Mouse (Mus musculus): ENCODE measurements at regions not wholly inside any gene's neighbourhood (a gene's known extent, or its start where the extent isn't known, plus 50 kb on each side); places are given as distances from the start of the nearest gene placed in this dataset.

GRCm38 (mm10) chr10:26638056-26638455, 115.2 kb upstream of the Arhgap18 start:
- WGBS, result 61% methylated on average over 4 of the region's 4 CpGs
- ATAC-seq (ENCODE audit: insufficient read depth), result no peak
- Histone ChIP-seq H3K27me3 (ENCODE audit: insufficient read depth, low read length) (no peaks in the 10 kb centered on the region), H3K27ac (ENCODE audit: low read depth) (no peak overlapping the region), H3K4me3 (ENCODE audit: low read depth, low read length) (no peak overlapping the region), H3K4me2 (no peak overlapping the region), H3K36me3 (ENCODE audit: insufficient read depth) (no peaks in the 10 kb centered on the region), H3K4me1 (ENCODE audit: insufficient read depth) (no peaks in the 10 kb centered on the region), H3K9ac (no peak overlapping the region), H3K9me3 (ENCODE audit: low read depth, low read length) (no peaks in the 10 kb centered on the region)
- DNase-seq, result no peak
- TF ChIP-seq CTCF (IDR thresholded peaks at IDR 0.05; ENCODE audit: low read depth), result no peak

- Histone ChIP-seq H3K36me3 (ENCODE audit: insufficient read depth) (no peaks in the 10 kb centered on the region), H3K27me3 (ENCODE audit: insufficient read depth, low read length) (no peaks in the 10 kb centered on the region), H3K4me3 (ENCODE audit: low read depth, low read length) (no peak overlapping the region), H3K27ac (ENCODE audit: low read depth) (no peak overlapping the region), H3K4me2 (no peak overlapping the region), H3K9me3 (ENCODE audit: low read depth, low read length) (no peaks in the 10 kb centered on the region), H3K9ac (no peak overlapping the region), H3K4me1 (ENCODE audit: insufficient read depth) (no peaks in the 10 kb centered on the region)
- 85% methylated on average over 3 of the region's 3 CpGs for WGBS
- ATAC-seq (ENCODE audit: insufficient read depth) (no peak), DNase-seq (no peak)
- no peak for TF ChIP-seq CTCF (IDR thresholded peaks at IDR 0.05; ENCODE audit: low read depth)
Observed at GRCm38 (mm10) chr10:26639118-26639517, 114.1 kb upstream of the Arhgap18 start.

- ATAC-seq (ENCODE audit: insufficient read depth) (no peak), DNase-seq (no peak)
- no peak overlapping the region for H3K4me3 ChIP-seq (ENCODE audit: low read depth, low read length)
- H3K9ac ChIP-seq, result no peak overlapping the region
- no peak overlapping the region for H3K27ac ChIP-seq (ENCODE audit: low read depth)
- 79% methylated on average over 1 of the region's 1 CpGs for WGBS
- H3K27me3 ChIP-seq (ENCODE audit: insufficient read depth, low read length), result no peaks in the 10 kb centered on the region
- no peaks in the 10 kb centered on the region for H3K9me3 ChIP-seq (ENCODE audit: low read depth, low read length)
- H3K36me3 ChIP-seq (ENCODE audit: insufficient read depth), result no peaks in the 10 kb centered on the region
- no peak overlapping the region for H3K4me2 ChIP-seq
- H3K4me1 ChIP-seq (ENCODE audit: insufficient read depth), result no peaks in the 10 kb centered on the region
- no peak for TF ChIP-seq CTCF (IDR thresholded peaks at IDR 0.05; ENCODE audit: low read depth)
Observed at GRCm38 (mm10) chr10:26653103-26653502, 100.1 kb upstream of the Arhgap18 start.

- H3K4me2 ChIP-seq, result no peak overlapping the region
- no peak for TF ChIP-seq CTCF (IDR thresholded peaks at IDR 0.05; ENCODE audit: low read depth)
- H3K4me1 ChIP-seq (ENCODE audit: insufficient read depth), result no peaks in the 10 kb centered on the region
- H3K27me3 ChIP-seq (ENCODE audit: insufficient read depth, low read length), result no peaks in the 10 kb centered on the region
- no peak overlapping the region for H3K4me3 ChIP-seq (ENCODE audit: low read depth, low read length)
- H3K27ac ChIP-seq (ENCODE audit: low read depth), result no peak overlapping the region
- DNase-seq (no peak), ATAC-seq (ENCODE audit: insufficient read depth) (no peak)
- H3K9me3 ChIP-seq (ENCODE audit: low read depth, low read length), result no peaks in the 10 kb centered on the region
- no peak overlapping the region for H3K9ac ChIP-seq
- no peaks in the 10 kb centered on the region for H3K36me3 ChIP-seq (ENCODE audit: insufficient read depth)
Observed at GRCm38 (mm10) chr10:26664270-26664669, 89.0 kb upstream of the Arhgap18 start.

DNA sequence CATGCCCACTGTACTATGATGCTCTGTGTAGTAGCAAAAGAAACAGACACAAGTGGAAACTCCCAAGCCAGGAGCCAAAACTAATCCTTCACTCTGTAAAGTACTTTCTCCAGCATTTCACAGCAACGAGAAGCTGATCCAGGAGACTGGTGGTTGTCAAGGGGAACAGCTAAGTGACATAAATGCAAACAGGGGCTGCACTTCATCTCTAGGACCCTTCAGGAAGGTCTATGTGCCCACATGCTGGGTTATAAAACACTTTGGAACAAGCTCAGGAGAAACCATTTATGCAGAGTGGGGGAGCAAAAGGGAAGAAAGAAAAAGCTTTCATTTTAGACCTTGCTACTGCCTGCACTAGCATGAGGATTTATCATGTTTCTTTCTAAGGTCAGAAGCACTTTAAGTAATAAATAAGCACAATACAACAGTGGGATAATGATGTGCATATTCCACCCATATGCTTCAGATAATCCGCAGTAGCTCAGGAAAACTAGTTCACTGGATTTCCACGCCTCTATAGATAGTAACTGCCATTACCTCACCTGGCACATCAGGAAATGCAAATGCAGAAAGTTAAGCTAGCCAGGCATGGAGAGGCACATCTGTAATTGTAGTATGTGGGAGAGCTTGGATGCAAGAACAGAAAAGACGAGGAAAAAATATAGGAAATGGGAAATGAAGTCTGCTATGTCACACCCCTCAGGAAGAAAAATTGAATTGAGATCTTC, 73.6 kb upstream of the Arhgap18 start:
- no peak overlapping the region for H3K9ac ChIP-seq
- TF ChIP-seq CTCF (IDR thresholded peaks at IDR 0.05; ENCODE audit: low read depth), result no peak
- no peaks in the 10 kb centered on the region for H3K27me3 ChIP-seq (ENCODE audit: insufficient read depth, low read length)
- H3K9me3 ChIP-seq (ENCODE audit: low read depth, low read length), result no peaks in the 10 kb centered on the region
- no peaks in the 10 kb centered on the region for H3K36me3 ChIP-seq (ENCODE audit: insufficient read depth)
- H3K4me3 ChIP-seq (ENCODE audit: low read depth, low read length), result no peak overlapping the region
- no peaks in the 10 kb centered on the region for H3K4me1 ChIP-seq (ENCODE audit: insufficient read depth)
- H3K27ac ChIP-seq (ENCODE audit: low read depth), result no peak overlapping the region
- ATAC-seq (ENCODE audit: insufficient read depth) (peak; percentile 75; the same call in 1 of the 2 replicates), DNase-seq (peak; percentile 44)
- H3K4me2 ChIP-seq, result no peak overlapping the region
- WGBS, result 50% methylated on average over 4 of the region's 4 CpGs

DNA sequence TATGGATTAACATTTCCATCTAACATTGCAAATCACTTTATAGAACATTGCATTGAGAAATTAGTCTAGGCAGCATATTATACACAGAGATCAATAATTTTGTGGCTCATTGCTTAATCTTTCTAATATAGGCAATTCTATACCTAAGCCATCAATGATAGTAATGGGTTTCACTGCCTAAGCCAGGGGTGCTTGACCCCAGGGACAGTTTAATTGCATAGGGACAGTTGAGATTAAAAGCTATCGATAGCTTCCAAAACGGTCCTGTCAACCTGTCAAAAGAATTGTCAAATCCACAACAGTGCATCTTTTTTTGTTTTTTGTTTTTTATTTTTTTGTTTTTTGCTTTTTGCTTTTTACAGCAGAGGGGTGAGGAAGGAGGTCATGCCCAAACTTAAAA, 58.5 kb upstream of the Arhgap18 start:
- H3K4me2 ChIP-seq, result peak overlapping the region; percentile 68
- no peaks in the 10 kb centered on the region for H3K36me3 ChIP-seq (ENCODE audit: insufficient read depth)
- H3K27me3 ChIP-seq (ENCODE audit: insufficient read depth, low read length), result no peaks in the 10 kb centered on the region
- H3K4me1 ChIP-seq (ENCODE audit: insufficient read depth), result no peaks in the 10 kb centered on the region
- no peak for TF ChIP-seq CTCF (IDR thresholded peaks at IDR 0.05; ENCODE audit: low read depth)
- H3K9me3 ChIP-seq (ENCODE audit: low read depth, low read length), result no peaks in the 10 kb centered on the region
- DNase-seq, result no peak
- 70% methylated on average over 2 of the region's 2 CpGs for WGBS
- H3K9ac ChIP-seq, result no peak overlapping the region
- no peak for ATAC-seq (ENCODE audit: insufficient read depth)
- H3K27ac ChIP-seq (ENCODE audit: low read depth), result no peak overlapping the region
- no peak overlapping the region for H3K4me3 ChIP-seq (ENCODE audit: low read depth, low read length)

- no peak overlapping the region for H3K27ac ChIP-seq (ENCODE audit: low read depth)
- TF ChIP-seq CTCF (IDR thresholded peaks at IDR 0.05; ENCODE audit: low read depth), result no peak
- DNase-seq (peak; percentile 56), ATAC-seq (ENCODE audit: insufficient read depth) (peak; percentile 49; the same call in 1 of the 2 replicates)
- peak overlapping the region; percentile 68 for H3K4me2 ChIP-seq
- H3K36me3 ChIP-seq (ENCODE audit: insufficient read depth), result no peaks in the 10 kb centered on the region
- H3K4me1 ChIP-seq (ENCODE audit: insufficient read depth), result no peaks in the 10 kb centered on the region
- H3K27me3 ChIP-seq (ENCODE audit: insufficient read depth, low read length), result no peaks in the 10 kb centered on the region
- WGBS, result 3% methylated on average over 25 of the region's 25 CpGs
- peak overlapping the region; percentile 32 for H3K4me3 ChIP-seq (ENCODE audit: low read depth, low read length)
- H3K9ac ChIP-seq, result peak overlapping the region; percentile 29
- H3K9me3 ChIP-seq (ENCODE audit: low read depth, low read length), result no peaks in the 10 kb centered on the region
Observed at GRCm38 (mm10) chr10:26695212-26695933, 57.8 kb upstream of the Arhgap18 start.

All from lung, embryonic 14.5 days (tissue).